Mouse (Mus musculus): Measurements from ENCODE around the gene Utp11. TPM values are rescaled to one million over a fixed set of nuclear protein-coding genes. Genes with fewer than 3 reads are reported as not detected.

Utp11 gene
- total and polyA plus RNA-seq, 2 experiments from 2014 or later, result 4.0 to 31.2 TPM

DNA sequence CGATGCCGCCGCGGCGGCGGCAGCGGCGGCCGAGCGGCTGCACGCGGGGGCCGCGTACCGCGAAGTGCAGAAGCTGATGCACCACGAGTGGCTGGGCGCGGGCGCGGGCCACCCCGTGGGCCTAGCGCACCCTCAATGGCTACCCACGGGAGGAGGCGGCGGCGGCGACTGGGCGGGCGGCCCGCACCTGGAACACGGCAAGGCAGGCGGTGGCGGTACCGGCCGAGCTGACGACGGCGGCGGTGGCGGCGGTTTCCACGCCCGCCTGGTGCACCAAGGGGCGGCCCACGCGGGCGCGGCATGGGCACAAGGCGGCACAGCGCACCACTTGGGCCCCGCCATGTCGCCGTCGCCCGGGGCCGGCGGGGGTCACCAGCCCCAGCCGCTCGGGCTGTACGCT, 35.6 kb downstream of the Utp11 start:
- peak overlapping the region; percentile 43 for H3K4me3 ChIP-seq (ENCODE audit: low read length)
- DNase-seq (ENCODE audit: low spot score) (no peak), ATAC-seq (peak; percentile 25)
- peak overlapping the region; percentile 75 for H3K4me2 ChIP-seq (ENCODE audit: low read depth, low read length)
- no peaks in the 10 kb centered on the region for H3K9me3 ChIP-seq (ENCODE audit: low read length)
- under 1% methylated on average over 41 of the region's 61 CpGs for WGBS
- no peaks in the 10 kb centered on the region for H3K36me3 ChIP-seq (ENCODE audit: insufficient read depth, low read length)
- H3K4me1 ChIP-seq (ENCODE audit: insufficient read depth, low read length), result no peaks in the 10 kb centered on the region; the same call in 1 of the 2 replicates
- peaks cover 65% of the 10 kb centered on the region for H3K27me3 ChIP-seq (ENCODE audit: insufficient read depth, low read length)
- peak overlapping the region; percentile 40; the same call in 1 of the 2 replicates for H3K9ac ChIP-seq (replicated peaks; ENCODE audit: low read length)
- no peak for TF ChIP-seq CTCF (IDR thresholded peaks at IDR 0.05; ENCODE audit: low read depth)
- H3K27ac ChIP-seq, result no peak overlapping the region

- 1% methylated on average over 61 of the region's 92 CpGs for WGBS
- ATAC-seq, result peak; percentile 90
- H3K36me3 ChIP-seq (ENCODE audit: insufficient read depth, low read length), result no peaks in the 10 kb centered on the region
- H3K4me3 ChIP-seq (ENCODE audit: low read length), result peak overlapping the region; percentile 43
- H3K27me3 ChIP-seq (ENCODE audit: insufficient read depth, low read length), result peaks cover 58% of the 10 kb centered on the region
- no peaks in the 10 kb centered on the region; the same call in 1 of the 2 replicates for H3K4me1 ChIP-seq (ENCODE audit: insufficient read depth, low read length)
- peak; percentile 89 for DNase-seq (ENCODE audit: low spot score)
- peak overlapping the region; percentile 75 for H3K4me2 ChIP-seq (ENCODE audit: low read depth, low read length)
- H3K9me3 ChIP-seq (ENCODE audit: low read length), result no peaks in the 10 kb centered on the region
- no peak; the same call in 1 of the 2 replicates for TF ChIP-seq CTCF (IDR thresholded peaks at IDR 0.05; ENCODE audit: low read depth)
- no peak overlapping the region for H3K27ac ChIP-seq
- peak overlapping the region; percentile 40 for H3K9ac ChIP-seq (replicated peaks; ENCODE audit: low read length)
These were observed 36.3 kb downstream of the Utp11 start for GRCm38 (mm10) chr4:124656854-124657650.

DNA sequence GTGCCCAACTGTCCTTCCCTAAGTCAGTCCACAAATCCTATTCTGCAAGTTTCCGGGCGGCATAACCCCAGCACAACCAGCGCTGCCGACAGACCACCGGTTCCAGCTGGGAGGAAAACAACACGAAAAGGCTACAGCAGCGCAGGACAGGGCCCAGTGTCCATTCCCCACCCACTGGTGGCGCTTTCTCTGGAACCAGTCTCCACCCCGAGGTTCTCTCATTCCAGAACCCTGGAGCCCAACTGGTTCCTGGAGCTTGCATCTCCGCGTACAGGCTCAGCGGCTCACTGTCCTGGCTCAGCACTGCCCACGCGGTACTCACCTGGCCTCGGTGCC, 36.9 kb downstream of the Utp11 start, which contains the start of gene Pou3f1:
Gene Pou3f1 (plus strand): TSS at position 290 of the 336 bp plus-strand sequence.
- ATAC-seq (0 out of 2 replicates have a peak, but pooled peaks have one; percentile 3), DNase-seq (ENCODE audit: low spot score) (no peak)
- peak within 1 kb of the TSS; percentile 75 for H3K4me2 ChIP-seq (ENCODE audit: low read depth, low read length)
- H3K4me3 ChIP-seq (ENCODE audit: low read length), result peak within 1 kb of the TSS; percentile 43
- WGBS, result 2% methylated on average over 15 of the region's 15 CpGs
- no peaks in the 10 kb centered on the region for H3K36me3 ChIP-seq (ENCODE audit: insufficient read depth, low read length)
- no peaks in the 10 kb centered on the region; the same call in 1 of the 2 replicates for H3K4me1 ChIP-seq (ENCODE audit: insufficient read depth, low read length)
- H3K9me3 ChIP-seq (ENCODE audit: low read length), result no peaks in the 10 kb centered on the region
- peak; percentile 21; the same call in 1 of the 2 replicates for TF ChIP-seq CTCF (IDR thresholded peaks at IDR 0.05; ENCODE audit: low read depth)
- H3K27me3 ChIP-seq (ENCODE audit: insufficient read depth, low read length), result peaks cover 52% of the 10 kb centered on the region
- H3K9ac ChIP-seq (replicated peaks; ENCODE audit: low read length), result peak within 1 kb of the TSS; percentile 40
- no peak within 1 kb of the TSS for H3K27ac ChIP-seq

GRCm38 (mm10) chr4:124652886-124653285, 40.5 kb downstream of the Utp11 start:
- Histone ChIP-seq H3K9ac (replicated peaks; ENCODE audit: low read length) (no peak overlapping the region), H3K36me3 (ENCODE audit: insufficient read depth, low read length) (no peaks in the 10 kb centered on the region), H3K4me1 (ENCODE audit: insufficient read depth, low read length) (no peaks in the 10 kb centered on the region; the same call in 1 of the 2 replicates), H3K27ac (no peak overlapping the region), H3K4me3 (ENCODE audit: low read length) (no peak overlapping the region), H3K4me2 (ENCODE audit: low read depth, low read length) (no peak overlapping the region), H3K9me3 (ENCODE audit: low read length) (no peaks in the 10 kb centered on the region), H3K27me3 (ENCODE audit: insufficient read depth, low read length) (peaks cover 32% of the 10 kb centered on the region)
- ATAC-seq, result no peak
- WGBS, result 7% methylated on average over 9 of the region's 9 CpGs
- TF ChIP-seq CTCF (IDR thresholded peaks at IDR 0.05; ENCODE audit: low read depth), result no peak
- DNase-seq (ENCODE audit: low spot score), result peak; percentile 48

GRCm38 (mm10) chr4:124647909-124648308, 45.5 kb downstream of the Utp11 start:
- peaks cover 6% of the 10 kb centered on the region; the same call in 1 of the 2 replicates for H3K27me3 ChIP-seq (ENCODE audit: insufficient read depth, low read length)
- 43% methylated on average over 5 of the region's 5 CpGs for WGBS
- H3K4me2 ChIP-seq (ENCODE audit: low read depth, low read length), result no peak overlapping the region
- no peak overlapping the region for H3K27ac ChIP-seq
- no peak overlapping the region for H3K9ac ChIP-seq (replicated peaks; ENCODE audit: low read length)
- DNase-seq (ENCODE audit: low spot score) (no peak), ATAC-seq (no peak)
- H3K9me3 ChIP-seq (ENCODE audit: low read length), result no peaks in the 10 kb centered on the region
- no peaks in the 10 kb centered on the region for H3K36me3 ChIP-seq (ENCODE audit: insufficient read depth, low read length)
- no peak overlapping the region for H3K4me3 ChIP-seq (ENCODE audit: low read length)
- no peak for TF ChIP-seq CTCF (IDR thresholded peaks at IDR 0.05; ENCODE audit: low read depth)
- H3K4me1 ChIP-seq (ENCODE audit: insufficient read depth, low read length), result no peaks in the 10 kb centered on the region

DNA sequence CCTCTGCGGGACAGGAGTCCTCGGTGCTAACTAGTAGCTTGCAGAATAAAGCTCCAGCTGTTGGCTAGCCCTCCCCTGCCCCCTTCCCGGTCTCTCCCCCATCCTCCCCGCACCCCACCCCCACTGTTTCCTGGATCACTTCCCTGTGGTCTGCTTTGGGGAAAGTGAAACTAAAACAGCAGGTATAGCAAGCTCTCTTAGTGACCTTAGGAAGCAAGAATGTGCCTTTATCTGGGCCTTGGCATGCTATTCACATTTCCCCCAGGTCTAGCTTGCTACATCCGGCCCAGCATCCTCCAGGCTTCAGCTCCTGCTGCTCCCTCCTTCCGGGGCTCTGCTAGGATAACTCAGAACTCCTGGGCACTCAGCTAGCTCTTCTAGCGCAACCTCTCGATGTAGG, 46.8 kb downstream of the Utp11 start:
- Histone ChIP-seq H3K4me1 (ENCODE audit: insufficient read depth, low read length) (no peaks in the 10 kb centered on the region), H3K4me3 (ENCODE audit: low read length) (no peak overlapping the region), H3K9me3 (ENCODE audit: low read length) (no peaks in the 10 kb centered on the region), H3K9ac (replicated peaks; ENCODE audit: low read length) (no peak overlapping the region), H3K36me3 (ENCODE audit: insufficient read depth, low read length) (no peaks in the 10 kb centered on the region), H3K27ac (no peak overlapping the region), H3K27me3 (ENCODE audit: insufficient read depth, low read length) (peaks cover 5% of the 10 kb centered on the region; the same call in 1 of the 2 replicates), H3K4me2 (ENCODE audit: low read depth, low read length) (peak overlapping the region; percentile 2; the same call in 1 of the 2 replicates)
- no peak for DNase-seq (ENCODE audit: low spot score)
- no peak for TF ChIP-seq CTCF (IDR thresholded peaks at IDR 0.05; ENCODE audit: low read depth)
- ATAC-seq, result no peak
- WGBS, result 26% methylated on average over 8 of the region's 8 CpGs
